Mouse (Mus musculus) MN1 (cell line): Measurements from ENCODE around the gene Swsap1.

ENCODE experiments used
- DNase-seq: peaks from one replicate; pipeline ENCODE4 v3.0.0-alpha.2; 2016; ENCODE audit warnings: low spot score

Swsap1 gene

DNA sequence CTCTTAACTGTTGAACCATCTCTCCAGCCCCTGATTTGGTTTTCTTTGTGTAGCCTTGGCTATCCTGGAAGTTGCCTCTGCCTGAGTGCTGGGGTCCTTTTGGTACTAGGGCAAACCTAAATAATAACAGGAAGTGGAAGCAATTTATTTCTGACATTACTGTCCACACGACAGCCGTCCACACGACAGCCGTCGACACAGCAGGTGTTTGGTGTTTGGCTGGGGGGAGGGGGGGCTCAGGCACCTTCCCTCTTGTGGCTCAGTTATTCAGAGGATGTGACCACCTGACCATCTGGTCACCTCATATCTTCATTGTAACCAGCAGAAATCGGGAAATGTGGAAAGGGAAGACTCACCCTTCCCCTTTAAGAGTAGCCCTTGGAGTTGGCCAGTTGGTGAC lies 13.3 kb downstream of the Swsap1 start:
- no peak for DNase-seq

DNA sequence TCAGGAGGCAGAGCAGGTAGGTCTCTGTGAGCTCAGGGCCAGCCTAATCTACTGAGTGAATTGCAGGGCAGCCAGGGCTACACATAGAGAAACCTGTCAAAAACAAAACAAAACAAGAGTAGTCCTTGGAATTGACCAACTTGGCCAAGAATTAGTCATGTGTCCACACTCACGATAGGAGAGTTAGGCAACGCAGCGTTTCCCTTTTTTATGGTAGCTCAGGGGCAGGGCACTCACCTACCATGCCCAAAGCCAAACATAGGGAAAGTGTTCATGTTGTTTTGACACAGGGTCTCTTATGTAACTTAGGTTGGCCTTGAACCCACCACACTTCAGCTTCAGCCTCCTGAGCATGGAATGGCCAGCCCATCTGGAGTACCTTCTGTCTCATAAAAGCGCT lies 13.7 kb downstream of the Swsap1 start:
- no peak for DNase-seq

DNA sequence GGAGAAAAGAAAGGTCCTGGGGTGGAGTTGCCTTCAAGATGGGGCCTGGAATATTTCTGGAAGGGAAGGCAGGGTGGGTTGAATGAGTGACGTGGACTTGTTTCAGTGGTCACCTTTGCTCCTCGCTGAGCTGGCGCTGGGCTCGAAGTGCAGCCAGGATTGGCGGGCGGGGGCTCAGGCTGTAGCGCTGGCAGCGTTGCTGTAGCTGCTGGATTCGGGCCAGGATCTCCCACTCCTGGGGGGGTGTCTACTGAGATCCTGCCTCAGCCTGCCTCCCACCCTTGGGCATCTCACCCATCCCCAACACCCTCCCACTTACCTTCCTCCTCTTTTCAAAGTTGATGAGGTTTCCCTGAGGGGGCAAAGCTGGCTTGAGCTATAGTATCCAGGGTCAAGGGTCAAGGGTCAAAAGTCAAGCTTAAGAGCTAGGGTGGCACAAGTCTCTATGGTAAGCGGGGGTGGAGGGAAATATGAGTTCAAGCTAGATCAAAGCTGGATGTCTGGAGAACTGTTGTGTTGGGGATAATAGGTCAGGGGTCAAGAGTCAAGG lies 21.1 kb downstream of the Swsap1 start:
- no peak for DNase-seq

DNA sequence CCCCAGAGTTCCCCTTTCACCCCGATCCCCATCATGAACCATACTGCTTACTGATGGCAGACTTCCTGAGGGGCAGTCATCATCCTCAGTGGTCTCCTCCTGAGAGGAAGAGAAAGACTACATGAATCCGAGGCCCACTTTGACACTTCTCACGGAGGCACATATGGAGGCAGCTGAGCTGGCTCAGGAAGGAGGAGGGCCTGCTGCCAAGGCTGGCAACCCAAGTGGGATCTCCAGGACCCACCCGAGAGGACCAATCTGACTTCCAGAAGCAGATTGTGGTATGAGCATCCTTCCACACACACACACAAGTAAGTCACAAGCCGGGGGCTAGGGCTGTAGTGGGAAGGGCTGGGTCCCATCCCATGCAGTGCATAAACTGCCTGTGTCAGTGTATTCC lies 21.8 kb downstream of the Swsap1 start:
- no peak for DNase-seq

DNA sequence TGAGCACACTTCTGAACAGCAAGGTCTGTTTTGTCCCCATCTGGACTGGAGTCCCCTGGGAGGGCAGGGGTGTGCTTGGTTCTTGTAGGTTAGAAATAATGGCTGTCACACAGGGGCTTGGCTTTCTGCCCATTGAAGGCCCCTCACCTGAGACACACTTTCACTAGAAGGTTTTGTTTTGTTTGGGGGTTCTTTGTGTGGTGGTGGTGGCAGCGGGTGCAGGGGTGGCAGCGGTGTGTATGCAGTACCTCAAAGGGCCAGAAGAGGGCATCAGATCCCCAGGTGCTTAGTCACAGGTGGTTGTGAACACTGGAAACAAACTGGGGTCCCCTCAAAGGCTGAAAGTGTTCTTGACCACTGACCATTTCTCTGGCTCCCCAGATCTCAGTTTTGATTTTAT lies 22.4 kb downstream of the Swsap1 start:
- DNase-seq, result no peak

DNA sequence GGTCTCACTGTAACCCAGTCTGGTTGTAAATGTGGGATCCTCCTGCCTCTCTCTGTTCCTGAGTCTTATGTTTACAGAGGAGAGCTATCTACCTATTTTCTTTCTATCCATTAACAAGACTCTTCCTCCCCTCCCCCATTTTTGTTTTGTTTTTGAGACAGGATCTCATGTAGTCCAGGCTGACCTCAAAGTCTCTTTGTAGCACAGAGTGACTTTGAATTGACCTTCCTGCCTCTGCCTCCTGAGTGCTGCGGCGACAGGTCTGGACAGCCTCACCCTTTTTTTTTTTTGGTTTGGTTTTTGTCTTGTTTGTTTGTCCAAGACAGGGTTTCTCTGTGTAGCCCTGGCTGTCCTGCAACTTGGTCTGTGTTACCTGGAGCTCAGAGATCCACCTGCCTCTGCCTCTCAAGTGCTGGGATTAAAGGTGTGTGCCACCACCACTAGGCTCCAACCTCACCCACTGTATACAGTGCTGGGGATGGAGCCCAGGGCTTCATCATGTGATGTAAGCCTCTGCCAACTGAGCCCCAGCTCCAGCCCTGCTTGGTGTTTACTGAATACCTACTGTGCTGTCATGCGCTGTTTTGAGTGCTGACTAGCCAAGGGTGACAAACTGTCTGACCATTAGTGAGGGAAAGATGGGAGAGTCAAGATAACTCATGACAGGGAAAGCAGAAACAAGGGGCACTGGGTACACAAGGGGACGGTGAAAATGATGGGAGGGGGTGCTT lies 23.0 kb downstream of the Swsap1 start:
- no peak for DNase-seq

DNA sequence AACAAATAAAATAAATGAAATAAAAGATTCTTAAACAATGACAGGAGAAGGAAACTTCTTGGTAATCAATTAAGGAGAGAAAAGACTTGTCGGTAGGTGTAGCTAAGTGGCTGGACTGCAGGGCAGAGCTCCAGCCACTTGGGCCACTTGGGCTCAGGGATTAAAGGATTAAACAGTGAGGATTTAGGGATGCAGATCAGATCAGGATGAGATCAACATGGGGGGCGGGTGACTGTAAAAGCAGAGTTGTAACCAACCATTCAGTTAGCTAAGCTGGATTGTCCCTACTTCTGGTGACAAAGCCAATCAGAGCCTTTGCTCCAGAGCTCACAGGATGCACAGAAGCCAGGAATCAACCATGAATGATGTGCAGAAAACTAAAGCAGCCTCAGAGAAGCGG lies 28.4 kb downstream of the Swsap1 start:
- DNase-seq, result no peak

DNA sequence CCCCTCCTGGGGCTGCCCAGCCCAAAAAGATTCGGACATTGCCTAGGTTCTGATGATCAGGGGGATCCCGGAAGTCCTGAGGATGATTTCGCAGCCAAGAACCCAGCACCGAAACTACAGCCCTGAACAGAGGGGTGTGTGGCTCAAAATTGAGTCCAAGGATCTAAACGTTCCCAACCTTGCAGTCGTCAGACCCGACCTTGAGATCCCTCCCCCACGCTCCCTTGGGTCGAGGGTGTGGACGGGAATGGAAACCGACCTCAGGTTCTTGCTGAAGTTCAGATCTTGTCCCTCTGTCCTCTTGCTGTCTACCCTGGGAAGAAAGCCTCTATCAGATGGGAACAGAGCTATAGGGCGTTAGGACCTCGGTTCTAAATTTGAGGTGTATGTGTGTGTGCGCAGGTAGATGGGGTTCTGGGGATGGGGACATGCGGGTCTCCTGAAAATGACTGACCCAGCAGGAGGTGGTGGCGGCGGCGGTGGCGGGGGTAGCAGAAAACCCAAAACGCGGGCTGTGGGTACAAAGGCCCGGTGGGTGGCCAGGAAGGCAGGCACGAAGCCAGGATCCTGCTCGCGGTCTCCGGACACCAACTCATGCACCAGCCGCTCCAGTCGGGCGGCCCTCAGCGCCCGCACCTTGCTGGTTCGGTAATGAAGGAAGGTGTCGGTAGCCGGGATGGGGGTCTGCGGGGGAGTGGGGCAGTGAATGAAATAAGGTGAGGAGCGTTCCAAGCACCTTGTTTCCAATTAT lies 32.2 kb downstream of the Swsap1 start:
- DNase-seq, result no peak

DNA sequence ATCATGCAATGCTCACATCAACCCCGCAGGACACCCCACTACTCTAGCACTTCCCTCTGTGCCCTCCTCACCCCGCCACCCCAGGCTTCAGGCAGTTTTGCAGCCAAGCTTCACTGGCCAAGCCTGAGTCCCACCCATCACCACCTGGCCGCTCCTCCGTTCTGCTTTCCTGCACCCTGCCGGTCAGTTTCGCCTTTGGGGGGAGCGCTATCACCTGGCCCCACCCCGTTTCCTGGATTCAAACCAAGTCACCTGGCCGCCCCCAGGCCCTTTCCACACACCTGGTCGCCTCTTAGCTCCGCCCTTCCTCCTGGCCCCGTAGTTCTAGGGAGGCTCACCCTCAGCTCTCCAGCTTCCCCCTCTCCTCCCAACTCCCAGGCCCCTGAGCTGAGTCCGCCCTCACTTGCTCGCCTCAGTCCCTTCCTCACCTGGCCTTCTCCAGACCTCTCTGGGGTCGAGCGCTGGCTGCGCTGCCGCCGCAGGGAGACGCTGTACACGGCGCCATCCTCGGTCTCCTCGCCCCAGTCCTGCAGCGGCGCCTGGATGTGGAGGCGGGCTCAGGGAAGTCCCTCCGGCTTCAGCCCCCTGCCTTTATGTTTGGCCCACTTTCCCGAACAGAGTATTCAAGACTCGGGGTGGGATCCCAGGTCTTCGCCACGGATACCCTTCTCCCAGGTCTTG lies 33.0 kb downstream of the Swsap1 start:
- DNase-seq, result peak; percentile 7

DNA sequence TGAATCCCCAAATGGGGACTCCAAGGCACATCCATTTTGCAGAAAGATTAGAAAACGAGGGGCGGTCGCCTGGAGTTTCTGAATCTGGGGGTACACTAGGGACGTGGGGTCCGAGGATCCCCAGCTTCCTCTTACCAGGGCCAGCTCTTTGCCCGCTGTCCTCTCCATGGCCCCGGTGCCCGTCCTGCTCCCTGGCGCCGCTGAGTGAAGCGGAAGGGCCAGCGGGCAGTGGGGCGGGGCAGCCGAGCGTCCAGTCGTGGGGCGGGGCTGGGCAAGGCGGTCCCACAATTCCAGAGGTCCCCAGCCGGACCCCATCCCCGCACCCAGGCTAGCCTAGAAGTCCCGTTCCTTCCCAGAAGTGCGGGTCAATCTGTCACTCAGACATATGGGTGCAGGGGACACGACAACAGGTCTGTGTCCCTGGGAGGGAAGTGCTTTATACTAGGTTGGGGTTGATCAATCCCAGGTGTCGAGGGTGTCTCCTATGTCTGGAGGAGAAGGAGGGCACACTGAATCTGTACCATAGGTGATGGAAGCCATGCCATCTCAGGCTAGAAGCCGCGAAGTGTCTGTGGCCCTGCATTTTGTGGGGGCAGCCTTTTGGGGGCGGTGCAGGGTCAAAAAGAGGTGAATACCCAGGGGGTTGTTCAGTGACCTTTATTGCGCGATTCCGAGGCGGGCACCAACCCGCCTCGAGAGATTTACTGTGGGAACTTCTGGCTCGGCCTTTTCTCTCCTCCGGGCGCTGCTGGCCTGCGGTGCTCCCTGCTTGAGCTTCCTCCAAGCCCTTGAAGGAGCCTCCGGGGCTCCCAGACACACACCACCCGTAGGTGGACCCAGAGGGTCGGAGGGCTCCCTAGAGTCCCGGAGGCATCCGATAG lies 33.9 kb downstream of the Swsap1 start, which contains the start of gene Rgl3:
Rgl3 (minus strand) TSS at position 217 of the 881 bp plus-strand sequence.
- peak; percentile 49 for DNase-seq

DNA sequence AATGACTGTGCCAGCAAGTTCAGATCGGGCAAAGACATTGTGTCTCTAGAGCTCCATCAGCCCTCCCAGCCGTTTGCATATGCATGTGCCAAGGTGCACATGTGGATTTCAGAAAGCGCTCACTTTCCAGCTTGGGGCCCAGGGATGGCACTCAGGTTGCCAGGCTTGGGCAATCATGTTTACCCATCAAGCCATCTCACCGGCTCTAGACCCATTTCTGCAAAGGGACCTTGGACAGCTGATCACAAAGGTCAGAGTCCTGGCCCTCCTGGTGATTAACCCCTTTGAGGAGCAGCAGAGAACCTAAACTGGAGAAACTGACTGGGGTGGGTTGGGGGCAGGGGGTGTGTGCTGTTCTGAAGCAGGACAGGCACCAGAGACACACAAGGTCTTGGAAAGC lies 36.7 kb downstream of the Swsap1 start:
- DNase-seq, result no peak

DNA sequence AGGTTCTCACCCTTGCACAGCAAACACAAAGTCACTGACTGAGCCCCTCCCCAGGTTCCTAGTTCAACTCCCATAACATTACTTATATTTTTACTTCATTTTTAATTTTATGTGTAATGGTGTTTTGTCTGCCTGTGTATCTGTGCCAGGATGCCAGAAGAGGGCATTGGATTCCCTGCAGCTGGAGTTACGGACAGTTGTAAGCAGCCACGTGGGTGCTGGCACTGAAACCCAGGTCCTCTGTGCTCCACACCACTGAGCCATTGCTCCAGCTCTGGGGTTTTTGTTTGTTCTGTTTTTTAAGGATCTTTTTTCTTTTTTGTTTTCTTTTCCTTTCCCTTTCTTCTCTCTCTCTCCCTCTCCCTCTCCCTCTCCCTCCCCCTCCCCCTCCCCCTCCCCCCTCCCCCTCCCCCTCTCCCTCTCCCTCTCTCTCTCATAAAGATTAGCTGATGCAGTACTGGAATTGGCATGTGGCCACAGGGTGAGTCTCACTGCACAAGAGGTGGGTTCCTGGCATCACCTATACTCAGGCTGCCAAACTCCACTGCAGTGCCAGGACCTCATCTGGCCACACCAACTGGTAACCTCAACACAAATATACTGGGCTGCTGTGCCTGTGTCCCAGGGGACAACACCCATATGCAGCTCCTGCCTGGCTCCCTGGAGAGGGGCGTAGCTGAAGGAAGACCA lies 40.8 kb downstream of the Swsap1 start:
- DNase-seq, result no peak

DNA sequence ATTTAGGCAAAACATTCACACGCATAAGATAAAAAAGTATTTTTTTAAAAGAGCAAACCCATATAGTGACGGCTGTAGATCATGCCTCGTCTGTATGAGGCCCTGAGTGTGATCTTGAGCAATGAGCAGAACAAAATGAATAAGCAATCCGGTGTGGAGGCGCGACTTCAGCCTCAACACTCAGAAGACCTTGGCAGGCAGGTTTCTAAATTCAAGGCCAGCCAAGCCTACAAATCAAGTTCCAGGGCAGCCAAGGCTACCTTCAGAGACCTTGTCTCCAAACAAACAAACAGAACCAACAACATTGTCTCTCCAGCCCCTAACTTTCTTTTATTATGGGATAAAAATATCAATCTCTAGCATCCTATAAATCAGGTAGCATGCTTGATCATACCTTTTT lies 44.7 kb downstream of the Swsap1 start:
- DNase-seq, result no peak

DNA sequence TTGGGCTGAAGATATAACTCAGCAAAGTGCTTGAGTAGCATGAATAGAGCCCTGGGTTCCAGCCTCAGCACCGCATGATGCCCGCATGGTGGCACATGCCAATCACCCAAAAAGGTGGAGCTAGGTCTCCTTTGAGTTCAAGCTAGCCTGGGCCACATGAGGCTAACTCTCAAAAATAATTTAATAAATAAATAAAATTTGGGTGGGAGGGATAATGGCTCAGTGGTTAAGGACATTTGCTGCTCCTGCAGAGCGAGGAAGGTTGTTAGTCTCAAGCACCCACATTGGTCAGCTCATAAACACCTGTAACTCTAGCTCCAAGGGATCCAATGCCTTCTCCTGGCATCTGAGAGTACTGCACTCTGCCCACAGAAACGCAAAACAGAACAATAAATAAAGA lies 46.1 kb downstream of the Swsap1 start:
- no peak for DNase-seq

DNA sequence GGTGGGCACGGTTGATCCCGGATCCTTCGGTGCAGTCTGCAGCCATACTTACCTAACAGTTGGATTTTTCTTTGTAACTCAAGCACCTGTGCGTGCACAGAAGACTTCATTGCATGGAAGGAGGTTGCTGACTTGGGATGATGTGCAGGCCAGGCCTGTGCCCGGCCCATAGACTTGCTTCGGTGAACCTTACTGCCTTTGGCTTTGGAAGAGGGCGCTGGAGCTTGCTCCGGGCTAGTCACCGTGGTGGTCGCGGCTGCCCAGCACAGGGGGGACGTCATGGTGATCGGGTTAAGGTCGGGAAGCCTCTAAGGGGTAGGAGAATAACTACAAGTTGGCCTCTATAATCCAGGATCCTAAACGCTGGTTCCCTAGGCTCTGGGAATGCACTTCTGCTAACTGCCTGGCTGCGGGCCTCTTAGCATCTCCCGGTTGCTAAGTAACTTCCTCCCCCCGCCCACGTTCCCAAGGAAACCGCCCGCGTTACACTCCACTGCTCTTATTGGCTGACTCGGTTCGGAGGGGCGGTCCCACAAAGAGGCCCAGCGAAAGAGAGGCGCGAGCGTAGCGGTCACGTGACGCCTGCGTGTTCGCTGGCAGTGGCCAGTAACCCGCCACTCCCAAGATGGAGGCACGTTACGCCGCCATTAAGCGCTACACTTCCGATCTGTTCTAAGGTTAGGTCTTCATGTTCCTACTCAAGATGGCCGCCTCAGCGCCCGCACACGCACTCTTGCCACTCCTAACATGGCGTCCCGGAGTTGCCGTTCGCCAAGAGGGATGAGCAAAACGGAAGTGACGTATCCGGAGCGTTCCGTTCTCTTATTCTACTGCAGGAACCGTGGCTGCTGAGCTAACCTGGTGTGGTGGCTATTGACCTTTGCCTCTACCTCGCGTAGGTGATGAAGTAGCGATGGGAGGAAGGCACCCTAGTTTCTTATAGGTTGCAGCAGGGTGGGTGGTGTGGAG lies 46.9 kb downstream of the Swsap1 start, which contains the start of the genes Ccdc151 and Prkcsh:
Ccdc151 (minus strand) TSS at position 441 of the 969 bp plus-strand sequence.
Prkcsh (plus strand) TSS at position 613 of the 969 bp plus-strand sequence.
- peak; percentile 96 for DNase-seq

DNA sequence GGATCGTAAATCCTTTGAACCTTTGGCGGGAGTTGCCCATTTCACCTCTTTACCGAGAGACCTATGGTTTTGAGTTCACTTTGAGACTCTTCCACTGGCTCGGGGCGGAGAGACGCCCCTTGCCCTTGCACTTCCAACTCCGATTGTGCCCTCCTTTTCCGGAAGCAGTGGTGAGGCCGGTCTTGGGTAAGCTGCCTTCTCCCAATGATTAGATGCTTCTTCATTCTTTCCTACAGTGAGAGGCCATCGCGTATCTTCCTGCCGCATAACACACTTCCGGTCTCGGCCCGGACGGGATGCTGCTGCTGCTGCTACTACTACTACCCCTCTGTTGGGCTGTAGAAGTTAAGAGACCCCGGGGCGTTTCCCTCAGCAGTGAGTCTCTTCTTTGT lies 47.6 kb downstream of the Swsap1 start:
- peak; percentile 33 for DNase-seq

DNA sequence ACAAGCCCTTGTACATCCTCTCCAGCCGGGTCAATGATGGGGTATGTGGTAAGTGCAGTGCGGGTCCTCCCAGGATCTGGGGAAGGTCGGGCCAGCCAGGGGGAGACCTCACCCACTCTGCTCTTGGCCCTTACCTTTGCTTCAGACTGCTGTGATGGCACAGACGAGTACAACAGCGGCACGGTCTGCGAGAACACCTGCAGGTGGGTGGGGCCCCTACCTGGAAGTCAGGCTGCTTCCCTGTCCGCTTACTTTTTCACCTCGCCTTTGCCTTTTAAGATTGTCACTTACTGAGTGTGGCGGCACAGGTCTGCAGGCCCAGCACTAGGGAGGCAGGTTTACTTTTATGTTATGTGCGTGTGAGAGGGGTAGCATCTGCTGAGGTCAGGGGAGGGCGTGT lies 49.0 kb downstream of the Swsap1 start:
- no peak for DNase-seq
